Mouse (Mus musculus) liver, embryonic 16.5 days (tissue): ENCODE measurements around the gene Kcnh7. TPM values are rescaled to one million over a fixed set of nuclear protein-coding genes. Genes with fewer than 3 reads are reported as not detected.
"Not testable (repeated sequence)": the region's sequence is repeated elsewhere in the genome, so short reads cannot be mapped to it uniquely, and the experiment has no call there.

Experiments used
- ATAC-seq: fragments of 200-750 bp; cut with Nextera tagmentation; 2 replicates; pipeline ENCODE4 v1.8.0; 2017; ENCODE audit warnings: low read depth, mild to moderate bottlenecking, moderate number of reproducible peaks, moderate library complexity
- H3K27ac ChIP-seq: fragments of 300-500 bp; sonication (generic); 2 replicates; pipeline ENCODE4 v1.5.1; 2014; ENCODE audit warnings: mild to moderate bottlenecking, low read length
- H3K27me3 ChIP-seq: fragments of 300-500 bp; sonication (generic); 2 replicates; pipeline ENCODE4 v1.6.1; 2014; ENCODE audit warnings: low read depth, low read length, mixed read lengths; ENCODE audit not compliant: control insufficient read depth, insufficient read depth
- H3K36me3 ChIP-seq: fragments of 300-500 bp; sonication (generic); 2 replicates; pipeline ENCODE4 v1.6.1; 2014; ENCODE audit warnings: mild to moderate bottlenecking; ENCODE audit not compliant: control insufficient read depth, insufficient read depth
- H3K4me1 ChIP-seq: fragments of 300-500 bp; sonication (generic); 2 replicates; pipeline ENCODE4 v1.6.1; 2014; ENCODE audit warnings: low read depth, low read length, mixed read lengths; ENCODE audit not compliant: control insufficient read depth
- H3K4me2 ChIP-seq: fragments of 300-500 bp; sonication (generic); 2 replicates; pipeline ENCODE4 v1.6.1; 2014; ENCODE audit warnings: low read depth, low read length, mixed read lengths
- H3K4me3 ChIP-seq: fragments of 300-500 bp; sonication (generic); 2 replicates; pipeline ENCODE4 v1.5.1; 2014; ENCODE audit warnings: low read depth, mild to moderate bottlenecking, low read length
- H3K9ac ChIP-seq: fragments of 300-500 bp; sonication (generic); 2 replicates; pipeline ENCODE4 v1.6.1; 2014; ENCODE audit warnings: low read depth, low read length
- H3K9me3 ChIP-seq: fragments of 300-500 bp; sonication (generic); replicated peaks from 2 replicates; pipeline ENCODE4 v1.6.1; 2016; ENCODE audit warnings: low read length; ENCODE audit not compliant: control insufficient read depth
- WGBS: fragments of 180-500 bp; shearing (Covaris S2); extraction: QIAGEN DNeasy Blood & Tissue Kit; methylation state at CpG from one replicate; pipeline ENCODE4 v1.1.7; 2014; ENCODE audit not compliant: insufficient replicate concordance; 5-methylcytosine and 5-hydroxymethylcytosine counted together
- polyA plus RNA-seq: library from polyadenylated mRNA; unstranded; fragments of >200 nt; fragmentation: Nextera tagmentation; extraction: Ambion mirVana; gene quantifications from 2 replicates; pipeline ENCODE4 v1.2.1, GENCODE M21; 2015

Kcnh7 gene
- polyA plus RNA-seq, 1 experiment from 2014 or later: 0.06 TPM

- no peak overlapping the region for H3K9ac ChIP-seq
- H3K9me3 ChIP-seq: no peaks in the 10 kb centered on the region
- ATAC-seq: no peak
- H3K4me2 ChIP-seq: no peak overlapping the region
- no peaks in the 10 kb centered on the region for H3K27me3 ChIP-seq
- no peaks in the 10 kb centered on the region for H3K4me1 ChIP-seq
- no peak overlapping the region for H3K4me3 ChIP-seq
- H3K36me3 ChIP-seq: no peaks in the 10 kb centered on the region
- 6% methylated on average over 1 of the region's 1 CpGs for WGBS
- no peak overlapping the region for H3K27ac ChIP-seq
These were observed 465.7 kb downstream of the Kcnh7 start for GRCm38 (mm10) chr2:62718411-62718810.

- H3K9me3 ChIP-seq: no peaks in the 10 kb centered on the region
These were observed 466.8 kb downstream of the Kcnh7 start for GRCm38 (mm10) chr2:62717270-62717669.

GRCm38 (mm10) chr2:62715260-62715659 is 468.8 kb downstream of the Kcnh7 start:
- WGBS: 59% methylated on average over 4 of the region's 4 CpGs
- Histone ChIP-seq H3K9ac (no peak overlapping the region), H3K4me2 (no peak overlapping the region), H3K36me3 (no peaks in the 10 kb centered on the region), H3K9me3 (no peaks in the 10 kb centered on the region), H3K27me3 (no peaks in the 10 kb centered on the region), H3K4me3 (no peak overlapping the region), H3K4me1 (no peaks in the 10 kb centered on the region), H3K27ac (no peak overlapping the region)
- no peak for ATAC-seq

More at GRCm38 (mm10) chr2:62717270-62717669, 466.8 kb downstream of the Kcnh7 start:
- 56% methylated on average over 6 of the region's 6 CpGs for WGBS
- no peaks in the 10 kb centered on the region for H3K4me1 ChIP-seq
- H3K4me3 ChIP-seq: no peak overlapping the region
- no peak overlapping the region for H3K27ac ChIP-seq
- no peak overlapping the region for H3K9ac ChIP-seq
- H3K27me3 ChIP-seq: no peaks in the 10 kb centered on the region
- no peak overlapping the region for H3K4me2 ChIP-seq
- no peak for ATAC-seq
- no peaks in the 10 kb centered on the region for H3K36me3 ChIP-seq

GRCm38 (mm10) chr2:62714362-62714761 is 469.7 kb downstream of the Kcnh7 start:
- H3K9me3 ChIP-seq, H3K27me3 ChIP-seq, ATAC-seq, H3K4me2 ChIP-seq, H3K4me3 ChIP-seq, H3K9ac ChIP-seq, H3K4me1 ChIP-seq, H3K36me3 ChIP-seq, H3K27ac ChIP-seq: not testable (repeated sequence)
- 62% methylated on average over 4 of the region's 4 CpGs for WGBS

GRCm38 (mm10) chr2:62709633-62710032 is 474.5 kb downstream of the Kcnh7 start:
- Histone ChIP-seq H3K36me3 (no peaks in the 10 kb centered on the region), H3K27ac (no peak overlapping the region), H3K9ac (no peak overlapping the region), H3K27me3 (no peaks in the 10 kb centered on the region), H3K4me2 (no peak overlapping the region), H3K9me3 (no peaks in the 10 kb centered on the region), H3K4me3 (no peak overlapping the region), H3K4me1 (no peaks in the 10 kb centered on the region)
- ATAC-seq: no peak
- WGBS: 27% methylated on average over 1 of the region's 1 CpGs

- no peaks in the 10 kb centered on the region for H3K36me3 ChIP-seq
- no peaks in the 10 kb centered on the region for H3K27me3 ChIP-seq
- H3K9ac ChIP-seq: no peak overlapping the region
- no peak overlapping the region for H3K4me2 ChIP-seq
- H3K4me3 ChIP-seq: no peak overlapping the region
- no peak for ATAC-seq
- H3K4me1 ChIP-seq: no peaks in the 10 kb centered on the region
- H3K9me3 ChIP-seq: no peaks in the 10 kb centered on the region
- H3K27ac ChIP-seq: no peak overlapping the region
- 49% methylated on average over 3 of the region's 3 CpGs for WGBS
These were observed 477.8 kb downstream of the Kcnh7 start for GRCm38 (mm10) chr2:62706313-62706712.

GRCm38 (mm10) chr2:62685934-62686333 is 498.2 kb downstream of the Kcnh7 start:
- Histone ChIP-seq H3K4me1 (no peaks in the 10 kb centered on the region), H3K4me2 (no peak overlapping the region), H3K36me3 (no peaks in the 10 kb centered on the region), H3K9ac (no peak overlapping the region), H3K27me3 (no peaks in the 10 kb centered on the region), H3K27ac (no peak overlapping the region), H3K4me3 (no peak overlapping the region), H3K9me3 (no peaks in the 10 kb centered on the region)
- WGBS: 64% methylated on average over 6 of the region's 6 CpGs
- no peak for ATAC-seq

- H3K4me3 ChIP-seq: no peak overlapping the region
- no peaks in the 10 kb centered on the region for H3K9me3 ChIP-seq
- no peak overlapping the region for H3K27ac ChIP-seq
- no peak for ATAC-seq
- 36% methylated on average over 3 of the region's 3 CpGs for WGBS
- H3K9ac ChIP-seq: no peak overlapping the region
- no peaks in the 10 kb centered on the region for H3K4me1 ChIP-seq
- no peak overlapping the region for H3K4me2 ChIP-seq
- no peaks in the 10 kb centered on the region for H3K36me3 ChIP-seq
- H3K27me3 ChIP-seq: no peaks in the 10 kb centered on the region
These were observed 499.0 kb downstream of the Kcnh7 start for GRCm38 (mm10) chr2:62684989-62685595.

GRCm38 (mm10) chr2:62681667-62682066 is 502.4 kb downstream of the Kcnh7 start:
- no peak overlapping the region for H3K27ac ChIP-seq
- H3K9me3 ChIP-seq: no peaks in the 10 kb centered on the region
- no peak overlapping the region for H3K4me2 ChIP-seq
- no peak overlapping the region for H3K4me3 ChIP-seq
- no peaks in the 10 kb centered on the region for H3K36me3 ChIP-seq
- no peaks in the 10 kb centered on the region for H3K27me3 ChIP-seq
- no peaks in the 10 kb centered on the region for H3K4me1 ChIP-seq
- no peak for ATAC-seq
- no peak overlapping the region for H3K9ac ChIP-seq
- 67% methylated on average over 8 of the region's 8 CpGs for WGBS
